Mouse (Mus musculus) G1E (cell line): ENCODE results near the gene Tifa. TPM values are rescaled to one million over a fixed set of nuclear protein-coding genes. Genes with fewer than 3 reads are reported as not detected.

ENCODE experiments used
- ATAC-seq: 2 replicates; pipeline ENCODE4 v1.8.0; 2016; ENCODE audit warnings: mild to moderate bottlenecking; ENCODE audit not compliant: insufficient number of reproducible peaks, poor library complexity, low FRiP score, severe bottlenecking; ENCODE audit errors: extremely low read depth
- DNase-seq: peaks from one replicate; pipeline ENCODE4 v3.0.0; 2012; ENCODE audit warnings: low spot score
- H3K27me3 ChIP-seq: 2 replicates; pipeline ENCODE4 v1.6.1; 2012; ENCODE audit warnings: mild to moderate bottlenecking, low read length, inconsistent platforms; ENCODE audit not compliant: insufficient read depth
- H3K36me3 ChIP-seq: replicated peaks from 2 replicates; pipeline ENCODE3; 2012; ENCODE audit warnings: mild to moderate bottlenecking, inconsistent platforms
- H3K4me1 ChIP-seq: 2 replicates; pipeline ENCODE4 v1.6.1; 2012; ENCODE audit warnings: low read depth, low read length, inconsistent platforms, mixed read lengths; ENCODE audit not compliant: insufficient read depth
- H3K4me3 ChIP-seq: 2 replicates; pipeline ENCODE4 v1.5.1; 2012; ENCODE audit warnings: low read depth, mild to moderate bottlenecking, inconsistent platforms, low read length, moderate library complexity, mixed read lengths
- H3K9me3 ChIP-seq: replicated peaks from 2 replicates; pipeline ENCODE4 v1.6.1; 2012; ENCODE audit warnings: inconsistent platforms
- CTCF ChIP-seq: IDR thresholded peaks from 2 replicates; pipeline ENCODE4 v1.5.1; 2012; ENCODE audit warnings: low read depth, low read length, inconsistent platforms, mixed read lengths
- GATA1 ChIP-seq: IDR thresholded peaks from 2 replicates; pipeline ENCODE4 v1.6.1; 2012; ENCODE audit warnings: borderline replicate concordance, low read length, inconsistent platforms, mixed read lengths
- GATA2 ChIP-seq: IDR thresholded peaks from 2 replicates; pipeline ENCODE4 v1.6.1; 2012; ENCODE audit warnings: low read depth, low read length, inconsistent platforms, borderline replicate concordance
- POLR2AphosphoS5 ChIP-seq: IDR thresholded peaks from 2 replicates; pipeline ENCODE4 v1.6.1; 2012; ENCODE audit warnings: low read depth, low read length, inconsistent platforms; ENCODE audit not compliant: insufficient replicate concordance
- TAL1 ChIP-seq: conservative IDR thresholded peaks from 2 replicates; pipeline ENCODE4 v1.6.1; 2012; ENCODE audit warnings: low read depth, low read length, inconsistent platforms, mixed read lengths
- polyA plus RNA-seq: library from polyadenylated mRNA; stranded (reverse); fragments of >175 nt; gene quantifications from 2 replicates; pipeline ENCODE4 v1.2.3, GENCODE M21; 2012
- total RNA-seq, 2 experiments: library from RNA; stranded (forward) in 1 of 2; stranded (reverse) in 1 of 2; fragments of 200-1000 nt in 1 of 2; fragments of >200 nt in 1 of 2; fragmentation: Nextera tagmentation in 1 of 2; gene quantifications; 2 replicates each; pipeline ENCODE4 v1.2.3; 2014 to 2017

Tifa gene
- total and polyA plus RNA-seq, 3 experiments, result 7.4 to 20.1 (median 11.5) TPM

GRCm38 (mm10) chr3:127875509-127875908 lies 85.9 kb downstream of the Tifa start:
- TF ChIP-seq GATA2 (no peak), GATA1 (no peak), POLR2AphosphoS5 (no peak), CTCF (no peak), TAL1 (no peak)
- Histone ChIP-seq H3K4me3 (no peak overlapping the region), H3K9me3 (no peaks in the 10 kb centered on the region), H3K36me3 (peaks cover 49% of the 10 kb centered on the region), H3K4me1 (no peaks in the 10 kb centered on the region), H3K27me3 (no peaks in the 10 kb centered on the region)
- ATAC-seq (no peak), DNase-seq (no peak)

GRCm38 (mm10) chr3:127879968-127880367 lies 90.4 kb downstream of the Tifa start:
- Histone ChIP-seq H3K36me3 (peaks cover 43% of the 10 kb centered on the region), H3K4me1 (peaks cover 10% of the 10 kb centered on the region; the same call in 1 of the 2 replicates), H3K27me3 (no peaks in the 10 kb centered on the region), H3K4me3 (no peak overlapping the region), H3K9me3 (no peaks in the 10 kb centered on the region)
- ATAC-seq (no peak), DNase-seq (no peak)
- TF ChIP-seq GATA2 (no peak), CTCF (no peak), GATA1 (no peak), POLR2AphosphoS5 (no peak), TAL1 (no peak)

GRCm38 (mm10) chr3:127881684-127882083 lies 92.1 kb downstream of the Tifa start:
- TF ChIP-seq POLR2AphosphoS5 (no peak), CTCF (no peak), TAL1 (no peak), GATA2 (no peak), GATA1 (no peak)
- H3K4me1 ChIP-seq, result peaks cover 15% of the 10 kb centered on the region; the same call in 1 of the 2 replicates
- ATAC-seq (no peak), DNase-seq (no peak)
- H3K36me3 ChIP-seq, result peaks cover 44% of the 10 kb centered on the region
- H3K27me3 ChIP-seq, result no peaks in the 10 kb centered on the region
- H3K4me3 ChIP-seq, result no peak overlapping the region
- no peaks in the 10 kb centered on the region for H3K9me3 ChIP-seq

Other genes starting within 250 kb of the Tifa start
- 76.6 and 86.7 TPM in 2 replicates for gene Larp7, start 236.5 kb upstream of the Tifa start, total RNA-seq (2014; fragmentation: Nextera tagmentation)
- 88.3 and 111 TPM in 2 replicates for gene Larp7, start 236.5 kb upstream of the Tifa start, total RNA-seq (2017)
- 44.9 and 48.0 TPM in 2 replicates for gene Larp7, start 236.5 kb upstream of the Tifa start, polyA plus RNA-seq
- 84.1 and 106 TPM in 2 replicates for gene Zgrf1, start 236.3 kb upstream of the Tifa start, total RNA-seq (2014; fragmentation: Nextera tagmentation)
- gene Zgrf1, start 236.3 kb upstream of the Tifa start, total RNA-seq (2017), result 33.4 and 36.5 TPM in 2 replicates
- 1.6 and 2.4 TPM in 2 replicates for gene Zgrf1, start 236.3 kb upstream of the Tifa start, polyA plus RNA-seq
- gene Neurog2, start 156.7 kb upstream of the Tifa start, total RNA-seq (2014; fragmentation: Nextera tagmentation), result not detected in 2 replicates
- gene Neurog2, start 156.7 kb upstream of the Tifa start, total RNA-seq (2017), result 0.05 TPM in 1 of 2 replicates, not detected in the other
- gene Neurog2, start 156.7 kb upstream of the Tifa start, polyA plus RNA-seq, result not detected in 2 replicates
- not detected in 2 replicates for gene Alpk1, start 9.3 kb upstream of the Tifa start, total RNA-seq (2014; fragmentation: Nextera tagmentation)
- gene Alpk1, start 9.3 kb upstream of the Tifa start, total RNA-seq (2017), result 0.11 TPM in 1 of 2 replicates, not detected in the other
- gene Alpk1, start 9.3 kb upstream of the Tifa start, polyA plus RNA-seq, result 0.01 TPM in 1 of 2 replicates, not detected in the other
- 69.0 and 95.0 TPM in 2 replicates for gene Ap1ar, start 47.7 kb downstream of the Tifa start, total RNA-seq (2014; fragmentation: Nextera tagmentation)
- gene Ap1ar, start 47.7 kb downstream of the Tifa start, total RNA-seq (2017), result 69.1 and 72.0 TPM in 2 replicates
- gene Ap1ar, start 47.7 kb downstream of the Tifa start, polyA plus RNA-seq, result 118 and 121 TPM in 2 replicates
- gene Fam241a, start 106.5 kb downstream of the Tifa start, total RNA-seq (2014; fragmentation: Nextera tagmentation), result 16.8 and 27.7 TPM in 2 replicates
- gene Fam241a, start 106.5 kb downstream of the Tifa start, total RNA-seq (2017), result 49.3 and 49.7 TPM in 2 replicates
- 22.5 and 27.2 TPM in 2 replicates for gene Fam241a, start 106.5 kb downstream of the Tifa start, polyA plus RNA-seq